Mouse (Mus musculus) testis, postnatal 14 days (tissue): ENCODE data around the gene Rbms1.

Source experiments
- DNase-seq: peaks from one replicate; pipeline ENCODE4 v3.0.0; 2021; ENCODE audit warnings: low spot score

Gene Rbms1

DNA sequence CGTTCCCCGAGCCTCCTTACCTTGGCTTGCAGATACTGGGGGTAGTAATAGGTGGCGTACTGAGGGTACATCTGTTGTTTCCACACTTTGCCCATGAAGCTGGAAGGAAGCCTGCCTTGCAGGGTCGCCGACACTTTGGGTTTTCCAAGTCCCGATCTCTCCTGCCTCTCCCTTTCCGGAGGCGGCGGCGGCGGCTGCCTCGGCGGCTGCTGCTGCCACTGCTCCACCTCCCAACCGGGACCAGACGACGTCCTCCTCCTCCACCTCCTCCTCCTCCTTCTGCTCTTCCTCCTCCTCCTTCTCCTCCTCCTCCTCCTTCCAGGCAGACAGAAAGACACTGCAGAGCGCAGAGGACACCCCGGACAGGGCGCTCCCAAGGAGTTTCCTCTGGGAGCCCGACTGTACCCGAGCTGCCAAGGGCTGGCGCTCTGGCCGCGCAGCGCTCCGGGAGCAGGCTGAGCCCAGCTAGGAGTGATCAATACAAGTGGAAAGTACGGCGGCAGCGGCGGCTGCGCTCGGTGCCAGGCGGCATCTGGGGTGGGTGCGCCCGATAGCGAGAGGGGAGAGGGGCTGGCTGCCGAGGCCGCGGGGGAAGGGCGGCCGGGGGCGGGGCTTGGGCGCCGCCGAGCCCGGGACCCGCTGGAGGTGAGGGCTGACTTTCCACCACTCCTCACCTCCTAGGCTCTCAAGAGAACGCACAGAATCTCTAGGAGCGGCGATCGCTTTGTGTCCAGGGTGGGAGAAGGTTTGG lies at the start of gene Rbms1:
Rbms1 (minus strand) TSS at position 522 of the 751 bp plus-strand sequence.
- DNase-seq, result peak; percentile 52

- no peak for DNase-seq
These were observed 49.3 kb upstream of the Rbms1 start for GRCm38 (mm10) chr2:61012249-61012828.

- DNase-seq, result no peak
These were observed 23.3 kb upstream of the Rbms1 start for GRCm38 (mm10) chr2:60986286-60986685.

- no peak for DNase-seq
These were observed 15.7 kb upstream of the Rbms1 start for GRCm38 (mm10) chr2:60978538-60979313.

GRCm38 (mm10) chr2:60972189-60972814 lies 9.3 kb upstream of the Rbms1 start:
- DNase-seq, result no peak

DNA sequence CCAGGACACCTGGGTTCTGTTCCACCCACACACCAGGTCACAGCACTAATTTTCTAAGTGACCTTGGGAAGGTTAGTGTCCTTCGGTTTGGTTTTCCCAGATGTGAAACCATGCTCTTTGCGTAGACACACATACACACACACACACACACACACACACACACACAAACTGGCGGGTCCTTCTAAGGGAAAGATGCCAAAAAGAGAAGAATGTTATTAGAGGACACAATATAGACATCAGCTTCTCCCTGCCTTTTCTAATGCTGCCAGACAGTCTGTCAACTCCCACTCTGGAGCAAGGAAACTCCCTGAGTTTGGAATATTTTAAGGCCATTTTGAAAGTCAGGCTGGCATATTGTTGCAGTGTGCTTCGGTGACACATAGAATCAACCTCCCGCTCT lies 624 bp upstream of the Rbms1 start:
- DNase-seq, result peak; percentile 6

DNA sequence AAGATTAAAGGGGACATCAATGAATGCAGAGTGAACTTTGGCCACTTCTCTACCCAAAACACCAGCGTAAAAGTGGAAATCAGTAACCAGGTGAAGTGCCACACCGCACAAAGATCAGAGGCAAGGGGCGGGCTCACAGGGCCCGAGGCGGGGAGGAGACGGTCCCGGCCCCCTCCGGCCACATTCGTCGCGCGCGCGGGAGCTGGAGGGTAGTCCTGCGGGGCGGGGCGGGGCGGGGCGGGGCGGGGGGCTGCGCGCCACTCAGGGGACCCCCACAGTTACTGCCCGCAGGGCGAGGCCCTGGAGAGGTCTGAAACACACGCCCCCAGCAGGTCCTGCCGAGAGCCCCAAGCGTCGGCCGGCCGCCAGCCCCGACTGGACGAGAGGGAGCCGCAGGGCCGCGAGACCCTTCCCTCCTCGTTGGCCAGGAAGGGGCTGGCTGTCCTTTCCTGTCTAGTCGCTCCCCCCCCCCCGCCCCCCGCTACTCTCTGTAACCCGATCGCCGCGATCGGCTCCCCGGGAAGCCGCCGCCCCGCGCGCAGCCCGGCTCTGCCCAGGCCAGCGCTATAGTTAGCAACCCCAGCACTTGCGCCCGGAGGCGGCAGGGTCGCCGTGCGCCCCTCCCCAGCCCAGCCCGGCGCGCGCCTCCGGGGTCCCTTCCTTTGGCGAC lies 856 bp downstream of the Rbms1 start:
- peak; percentile 32 for DNase-seq

DNA sequence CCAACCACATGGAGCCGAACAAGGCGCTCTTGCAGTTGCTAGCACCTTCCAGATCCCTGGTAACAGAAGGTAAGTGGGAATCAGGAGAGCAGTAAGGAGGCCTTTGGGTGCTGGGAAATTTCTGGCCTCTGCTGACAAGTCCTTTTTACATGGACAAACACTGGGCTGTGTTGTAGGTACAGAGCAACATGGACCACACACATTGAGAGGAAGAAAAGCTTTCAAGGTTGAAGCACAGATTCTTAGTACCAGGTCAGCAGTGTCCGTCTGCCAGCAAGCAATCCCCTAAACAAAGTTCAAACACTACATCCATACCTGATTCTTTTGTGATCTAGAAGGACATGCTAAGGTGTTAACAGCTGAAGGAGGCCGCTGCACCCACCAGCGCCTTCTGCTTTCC lies 1.7 kb downstream of the Rbms1 start:
- no peak for DNase-seq

GRCm38 (mm10) chr2:60948241-60948640 lies 14.8 kb downstream of the Rbms1 start:
- DNase-seq, result no peak

DNA sequence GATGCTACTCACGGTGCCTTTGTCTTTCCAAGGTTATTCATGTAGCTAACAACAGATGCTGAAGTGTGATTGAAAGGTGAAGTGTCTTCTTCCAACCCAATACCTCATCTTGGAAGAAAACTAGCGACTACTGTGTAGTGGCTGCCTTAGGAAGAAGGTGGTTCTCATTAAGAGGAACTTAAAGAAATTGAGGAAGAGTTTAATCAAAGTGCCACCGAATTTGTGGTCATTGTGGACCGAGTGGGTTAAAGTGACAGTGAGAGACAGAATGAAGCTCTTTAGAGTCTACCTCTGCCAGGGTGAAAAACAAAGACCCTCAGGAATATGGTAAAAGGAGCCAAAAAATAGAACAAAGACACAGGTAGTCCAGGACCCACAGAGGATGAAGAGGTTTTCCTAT lies 15.2 kb downstream of the Rbms1 start:
- no peak for DNase-seq

DNA sequence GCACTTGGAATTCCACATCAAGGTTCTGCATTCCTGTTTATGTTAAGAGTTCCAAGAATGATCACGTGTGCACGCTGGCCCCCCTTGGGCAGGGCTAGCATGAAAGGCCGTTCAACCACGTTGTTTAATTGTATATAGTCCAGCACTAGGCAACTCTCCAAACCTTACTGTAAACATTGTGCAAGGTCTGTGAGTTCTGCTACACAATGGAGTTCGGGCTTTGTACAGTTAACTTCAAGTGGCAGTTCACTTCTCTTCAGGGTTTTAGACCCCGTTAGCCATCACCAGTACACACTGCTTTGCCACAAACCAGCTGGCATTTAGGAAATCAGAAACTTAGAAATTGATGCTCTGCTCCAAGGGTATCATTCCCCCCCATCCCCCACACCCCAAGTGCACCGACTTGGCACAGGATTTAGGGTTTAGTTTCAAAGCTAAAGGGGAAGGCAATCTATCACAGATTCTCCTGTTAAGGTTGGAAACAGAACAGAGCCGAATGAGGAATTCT lies 22.5 kb downstream of the Rbms1 start:
- no peak for DNase-seq

- no peak for DNase-seq
These were observed 23.0 kb downstream of the Rbms1 start for GRCm38 (mm10) chr2:60939957-60940356.

DNA sequence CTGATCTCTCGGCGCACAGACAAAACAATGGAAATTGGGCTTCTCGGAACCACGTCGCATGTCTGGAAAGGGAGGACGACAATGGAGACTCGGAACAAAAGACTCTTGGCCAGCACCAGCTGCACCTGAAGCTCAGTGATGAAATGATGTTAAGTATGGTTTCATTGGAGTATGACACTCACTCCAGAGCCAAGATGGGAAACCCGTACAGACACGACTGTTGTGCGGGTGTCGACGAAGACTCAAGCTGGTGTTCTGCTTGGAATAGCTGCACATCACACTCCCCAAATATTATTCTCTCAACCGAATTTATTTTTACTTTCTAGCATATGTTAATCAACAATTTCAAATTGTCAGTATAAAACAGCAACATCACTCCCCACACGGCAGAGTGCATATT lies 26.1 kb downstream of the Rbms1 start:
- DNase-seq, result no peak

DNA sequence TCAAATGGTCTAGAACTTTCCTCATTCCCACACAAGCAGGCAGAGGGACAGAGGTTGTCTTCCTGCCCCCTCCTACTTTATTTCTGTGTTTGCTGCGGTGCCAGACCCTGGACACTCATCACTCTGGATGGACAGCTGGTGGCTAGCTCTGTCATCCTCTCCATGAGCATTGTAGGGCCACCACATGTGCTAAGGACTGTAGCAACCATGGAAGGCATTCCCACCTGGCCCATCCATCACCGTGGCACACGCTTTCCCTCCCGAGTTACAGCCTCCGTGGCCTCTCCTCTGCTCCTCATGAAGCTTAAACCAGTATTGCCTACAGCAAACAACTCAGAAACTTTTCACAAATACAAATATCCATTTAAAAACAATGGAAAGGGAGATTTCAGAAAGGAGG lies 34.0 kb downstream of the Rbms1 start:
- no peak for DNase-seq

- DNase-seq, result no peak
These were observed 34.9 kb downstream of the Rbms1 start for GRCm38 (mm10) chr2:60927906-60928775.

DNA sequence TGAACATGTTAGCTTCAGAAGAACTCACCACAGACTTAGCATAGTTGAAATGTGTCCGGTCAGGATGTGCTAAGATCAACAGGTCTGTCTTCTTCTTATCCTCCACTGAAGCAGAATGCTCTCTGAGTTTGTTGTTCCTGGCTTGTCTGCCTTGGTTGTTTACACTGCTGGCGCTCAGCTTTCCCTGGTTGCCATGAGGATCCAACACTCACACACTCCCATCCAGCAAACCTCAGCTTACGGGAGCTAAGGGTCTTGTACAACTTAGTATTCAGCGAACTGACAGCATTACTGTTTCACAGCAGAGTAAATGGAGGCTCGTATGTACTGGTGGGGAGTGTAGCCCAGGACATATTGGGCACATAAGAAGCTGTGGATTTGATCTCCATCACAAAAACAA lies 37.9 kb downstream of the Rbms1 start:
- DNase-seq, result no peak

GRCm38 (mm10) chr2:60923756-60924544 lies 39.0 kb downstream of the Rbms1 start:
- no peak for DNase-seq

DNA sequence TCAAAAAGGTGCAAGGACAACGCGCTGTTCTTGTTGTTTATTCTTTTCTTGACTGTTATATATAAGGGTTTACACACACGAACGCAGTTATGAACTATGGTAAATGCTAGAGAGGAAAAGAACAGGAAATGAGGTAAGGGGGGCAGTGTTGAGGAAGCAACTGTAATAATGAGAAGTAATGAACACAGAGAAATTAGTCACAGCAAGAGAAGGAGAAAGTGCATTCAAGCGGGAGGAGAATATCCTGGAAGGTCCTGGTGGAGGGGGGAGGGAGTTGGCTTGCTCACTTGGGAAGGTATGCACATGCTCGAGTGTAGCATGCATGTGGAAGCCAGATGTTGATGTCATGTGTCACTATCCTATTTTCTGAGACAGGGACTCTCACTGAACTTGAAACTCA lies 39.9 kb downstream of the Rbms1 start:
- no peak for DNase-seq

GRCm38 (mm10) chr2:60922351-60922750 lies 40.6 kb downstream of the Rbms1 start:
- DNase-seq, result no peak

GRCm38 (mm10) chr2:60920076-60920475 lies 42.9 kb downstream of the Rbms1 start:
- DNase-seq, result no peak
